Mouse (Mus musculus) granulocyte monocyte progenitor cell, adult 5-6 weeks (primary cell): ENCODE measurements around the gene Tnfrsf8. TPM values are rescaled to one million over a fixed set of nuclear protein-coding genes. Genes with fewer than 3 reads are reported as not detected.
"Not testable (repeated sequence)": the region's sequence is repeated elsewhere in the genome, so short reads cannot be mapped to it uniquely, and the experiment has no call there.

Source experiments
- ATAC-seq: replicated peaks from 2 replicates; pipeline ENCODE4 v1.8.0; 2016; ENCODE audit warnings: mild to moderate bottlenecking, moderate TSS enrichment, inconsistent platforms; ENCODE audit not compliant: poor library complexity, severe bottlenecking
- total RNA-seq, 2 experiments: library from RNA; stranded (forward) in 1 of 2; stranded (reverse) in 1 of 2; fragments of 200-712, 200-1000 nt in 1 of 2; fragments of >200 nt in 1 of 2; fragmentation: Nextera tagmentation in 1 of 2; gene quantifications; 2 replicates each; pipeline ENCODE4 v1.2.3; 2014 to 2017

The Tnfrsf8 gene
- 0.49 TPM in 1 of 2 replicates, not detected in the other for total RNA-seq (2014; fragmentation: Nextera tagmentation)
- total RNA-seq (2017) = 1.1 and 1.8 TPM in 2 replicates

- ATAC-seq = peak; percentile 52
Measured at GRCm38 (mm10) chr4:145314836-145315467, at the start of gene Tnfrsf8. TSS of gene Tnfrsf8 (minus strand) at chr4:145315164.

GRCm38 (mm10) chr4:145361635-145362034 lies 46.7 kb upstream of the Tnfrsf8 start:
- not testable (repeated sequence) for ATAC-seq

DNA sequence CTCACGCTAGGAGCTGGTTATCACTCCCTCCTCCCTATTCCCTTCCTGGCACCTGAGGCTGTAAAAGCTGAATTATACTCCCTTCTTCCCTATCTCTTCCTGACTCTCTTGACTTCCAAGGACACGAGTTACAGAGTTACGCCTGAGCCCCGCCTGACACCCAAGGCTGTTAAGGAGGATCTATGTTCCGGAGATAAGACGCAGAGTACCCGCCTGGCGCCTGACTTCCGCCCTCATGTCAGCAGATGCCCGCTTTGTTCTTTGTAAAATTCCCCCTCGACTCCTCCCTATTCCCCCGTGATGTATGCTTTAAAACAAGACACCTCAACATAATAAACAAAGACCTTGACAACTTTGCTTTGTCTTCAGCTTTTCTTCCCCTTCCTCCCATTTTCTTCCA lies 46.1 kb upstream of the Tnfrsf8 start:
- peak; percentile 52 for ATAC-seq

DNA sequence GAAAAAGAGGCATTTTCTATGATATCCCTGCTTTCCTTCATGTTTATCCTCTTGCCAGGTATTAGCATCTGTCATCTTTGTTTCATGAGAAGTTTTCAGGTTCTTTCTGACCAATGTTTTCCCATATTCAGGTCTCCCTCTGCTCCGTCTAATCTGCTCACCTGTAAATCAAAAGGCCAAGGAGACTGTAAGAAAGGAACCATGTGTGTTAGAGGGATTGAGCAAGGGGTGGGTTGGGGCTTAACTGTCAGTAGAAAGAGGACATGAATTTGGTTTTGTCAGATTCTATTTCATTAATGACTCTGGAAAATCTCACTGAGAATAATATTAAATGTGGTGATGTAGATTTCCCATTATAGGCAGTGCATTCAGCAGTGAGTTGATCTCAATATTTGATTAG lies 45.6 kb upstream of the Tnfrsf8 start:
- ATAC-seq = no peak

DNA sequence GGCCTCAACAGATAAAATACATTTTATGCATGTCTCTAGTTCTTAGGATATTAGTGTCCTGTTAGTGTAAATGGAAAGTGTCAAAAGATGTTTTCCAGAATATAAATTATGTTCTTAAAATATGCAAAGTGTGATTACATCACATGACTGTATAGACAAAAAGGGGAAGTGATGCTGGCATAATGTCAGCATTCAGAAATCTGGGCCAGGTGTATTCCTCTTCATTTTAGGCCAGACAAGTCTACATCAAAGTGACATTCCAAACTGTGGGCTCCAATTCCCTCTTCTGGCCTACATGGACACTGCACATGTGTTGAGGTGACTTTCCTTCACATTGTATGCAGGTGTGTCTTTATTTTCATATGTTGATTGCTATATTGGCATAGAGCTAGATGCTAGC lies 41.3 kb upstream of the Tnfrsf8 start:
- ATAC-seq = peak; percentile 33

GRCm38 (mm10) chr4:145353855-145354254 lies 38.9 kb upstream of the Tnfrsf8 start:
- 0 out of 2 replicates have a peak, but pooled peaks have one; percentile 45 for ATAC-seq

DNA sequence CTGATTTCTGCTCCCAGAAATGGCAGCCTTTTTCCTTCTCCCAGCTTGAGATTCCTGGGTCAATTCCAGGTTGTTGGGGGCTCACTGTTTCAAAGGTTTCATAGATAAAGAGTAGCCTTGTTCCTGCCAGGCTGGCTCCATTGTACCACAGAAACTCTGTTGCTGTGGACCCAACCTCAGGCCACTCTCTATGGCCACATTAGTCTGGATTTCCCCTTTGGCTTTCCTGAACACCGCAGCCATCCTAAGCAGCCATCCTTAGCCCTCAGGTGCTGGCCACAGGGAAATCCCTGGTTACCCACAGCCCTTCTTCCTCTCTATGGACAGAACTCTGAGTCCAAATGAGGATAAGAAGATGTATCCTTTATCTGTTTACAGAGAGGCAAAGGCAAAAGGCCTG lies 30.0 kb upstream of the Tnfrsf8 start:
- no peak for ATAC-seq

- no peak for ATAC-seq
Measured at GRCm38 (mm10) chr4:145341879-145342809, 27.2 kb upstream of the Tnfrsf8 start.

DNA sequence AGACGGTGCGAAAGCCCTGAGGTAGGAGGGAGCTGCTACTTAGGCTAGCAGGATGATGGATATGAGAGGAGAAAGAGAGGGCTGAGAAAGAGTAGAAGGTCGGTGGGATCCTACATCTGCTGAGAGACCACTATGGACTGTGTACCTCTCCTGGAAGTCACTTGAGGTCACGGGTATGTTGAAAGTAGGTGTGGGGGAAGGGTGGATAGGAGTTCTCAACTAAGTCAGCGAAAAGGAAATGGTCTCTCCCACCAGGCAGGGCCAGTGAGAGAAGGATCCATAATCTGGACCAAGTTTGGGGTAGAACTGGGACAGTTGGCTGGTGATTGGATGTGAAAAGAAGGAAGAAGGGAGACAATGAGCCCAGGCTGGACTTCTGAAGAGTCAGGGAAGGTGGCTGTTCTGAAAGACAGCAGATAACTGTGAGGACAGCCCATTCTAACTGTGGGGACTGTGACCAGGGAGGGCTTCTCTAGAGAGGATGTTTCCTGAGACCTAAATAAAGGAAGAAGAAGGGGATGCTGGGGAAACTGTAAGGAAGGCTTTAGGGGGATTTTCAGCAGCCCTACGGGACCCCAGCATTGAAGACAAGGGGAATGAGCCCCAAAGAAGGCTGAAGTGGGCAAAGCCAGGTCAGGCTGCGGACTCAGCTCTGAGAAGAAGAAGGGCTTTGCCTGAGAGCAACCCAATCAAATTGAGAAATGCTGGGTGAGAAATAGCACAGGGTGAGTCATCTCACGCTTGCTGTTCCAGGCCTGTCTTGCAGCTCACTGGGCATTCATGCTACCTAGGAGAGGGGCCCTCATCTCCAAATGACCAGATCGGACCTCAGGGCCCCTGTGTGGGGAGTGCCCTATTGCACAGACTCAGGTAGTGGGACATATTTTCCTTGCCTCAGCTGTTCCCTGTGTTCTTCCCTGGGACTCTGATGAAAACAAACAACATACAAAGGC lies 23.2 kb upstream of the Tnfrsf8 start:
- ATAC-seq = no peak

- no peak for ATAC-seq
Measured at GRCm38 (mm10) chr4:145336587-145336986, 21.6 kb upstream of the Tnfrsf8 start.

DNA sequence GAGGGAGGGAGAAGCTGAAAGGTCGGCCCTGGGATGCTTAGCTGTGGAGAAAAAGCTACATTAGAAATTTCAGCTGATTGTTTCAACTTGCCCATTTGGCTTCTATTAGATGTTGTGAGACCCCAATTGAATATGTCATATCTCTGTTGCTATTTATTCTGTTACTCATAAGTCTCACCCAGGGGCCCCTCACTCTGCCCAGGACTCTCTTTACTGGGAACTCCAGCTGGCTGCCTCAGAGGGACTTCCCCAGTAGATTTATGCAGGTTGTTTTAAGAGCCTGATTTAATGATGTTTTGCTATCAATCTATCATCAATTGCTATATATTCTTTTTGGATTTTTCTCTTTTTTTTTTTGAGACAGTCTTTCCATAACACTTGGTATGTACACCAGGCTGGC lies 21.1 kb upstream of the Tnfrsf8 start:
- no peak for ATAC-seq

DNA sequence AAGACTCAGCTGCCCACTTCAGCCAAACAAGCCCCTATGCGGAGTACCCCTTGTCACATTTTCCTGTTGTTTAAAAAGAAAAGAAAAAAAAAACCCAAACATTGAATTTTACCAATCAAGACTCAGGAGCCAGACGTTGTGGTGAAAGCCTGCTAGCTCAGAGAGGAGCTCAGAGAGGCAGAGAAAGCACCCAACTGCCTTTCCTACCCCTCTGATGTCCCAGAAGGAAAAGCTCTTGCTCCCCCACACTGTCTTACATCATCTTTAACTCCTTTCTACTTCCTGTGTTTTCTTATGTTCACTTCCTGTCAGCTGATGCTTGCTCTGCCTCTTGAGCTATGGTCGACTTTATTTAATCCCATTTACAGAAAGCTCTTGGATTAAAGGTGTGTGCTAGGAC lies 8.7 kb upstream of the Tnfrsf8 start:
- 0 out of 2 replicates have a peak, but pooled peaks have one; percentile 28 for ATAC-seq

GRCm38 (mm10) chr4:145322995-145323627 lies 8.1 kb upstream of the Tnfrsf8 start:
- peak; percentile 49 for ATAC-seq

GRCm38 (mm10) chr4:145322211-145322610 lies 7.2 kb upstream of the Tnfrsf8 start:
- ATAC-seq = no peak; the same call in 1 of the 2 replicates

DNA sequence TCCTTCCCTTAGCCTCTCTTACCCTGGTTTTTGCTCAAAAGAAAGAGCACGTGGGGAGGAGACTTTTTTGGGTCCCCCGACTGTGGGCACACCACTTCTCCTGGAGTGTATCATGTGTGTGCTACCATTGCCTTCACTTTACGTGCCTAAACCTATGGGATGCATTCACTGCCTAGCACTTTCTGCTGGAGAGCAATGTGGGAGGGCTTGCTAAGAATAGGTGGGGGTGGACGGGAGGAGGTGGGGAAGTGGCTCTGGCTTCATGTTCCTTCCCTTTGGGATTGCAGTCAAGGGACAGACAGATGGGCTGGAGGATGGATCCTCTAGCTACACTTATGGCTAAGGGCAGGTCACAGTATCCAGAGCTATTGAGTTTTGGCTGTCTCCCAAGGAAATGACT lies 5.7 kb upstream of the Tnfrsf8 start:
- ATAC-seq = no peak

DNA sequence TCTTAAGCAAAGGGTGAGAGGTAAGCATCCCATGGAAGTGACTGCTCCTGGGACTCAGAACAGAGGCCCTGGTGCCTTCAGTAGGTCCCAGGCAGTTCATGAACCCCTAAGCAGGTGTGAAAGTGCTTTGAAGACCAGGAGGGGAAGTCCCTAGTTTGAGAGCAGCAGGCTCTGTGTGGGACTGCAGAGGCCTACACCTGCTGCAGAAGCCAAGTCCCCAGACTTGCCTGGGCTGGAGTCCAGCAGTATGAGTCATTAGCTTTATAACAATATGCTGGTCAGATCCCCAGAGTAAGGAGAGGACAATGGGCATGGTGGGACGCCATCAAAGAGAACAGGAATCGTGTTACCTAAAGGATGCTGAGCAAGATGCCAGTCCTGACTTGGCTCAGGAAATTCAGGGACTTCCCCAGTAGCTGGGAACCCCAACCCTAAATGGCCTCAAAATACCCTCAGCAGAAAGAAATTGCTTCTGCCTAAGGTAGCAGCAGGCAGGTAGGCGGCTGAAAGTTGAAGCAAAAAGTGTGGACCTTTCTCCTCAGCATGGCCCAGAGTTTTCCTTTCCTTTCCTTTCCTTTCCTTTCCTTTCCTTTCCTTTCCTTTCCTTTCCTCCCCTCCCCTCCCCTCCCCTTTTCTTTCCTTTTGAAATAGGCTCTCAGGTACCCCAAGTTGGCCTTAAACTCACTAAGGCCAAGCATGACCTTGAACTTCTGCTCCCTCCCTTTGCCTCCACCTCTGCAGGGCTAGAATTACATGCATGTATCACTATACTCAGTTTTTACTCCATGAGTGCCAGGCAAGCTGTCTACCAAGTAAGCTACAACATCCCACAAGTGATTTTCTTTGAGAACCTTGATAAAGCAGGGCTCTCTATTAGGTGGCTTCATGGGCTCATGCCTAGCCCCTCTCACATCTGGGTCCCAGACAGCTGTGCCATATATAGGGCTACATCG lies 4.6 kb upstream of the Tnfrsf8 start:
- 0 out of 2 replicates have a peak, but pooled peaks have one; percentile 11 for ATAC-seq

GRCm38 (mm10) chr4:145316708-145317107 lies 1.7 kb upstream of the Tnfrsf8 start:
- no peak for ATAC-seq

- no peak for ATAC-seq
Measured at GRCm38 (mm10) chr4:145313966-145314365, 998 bp downstream of the Tnfrsf8 start.

- no peak for ATAC-seq
Measured at GRCm38 (mm10) chr4:145313256-145313655, 1.7 kb downstream of the Tnfrsf8 start.
